Mouse (Mus musculus) forebrain, embryonic 12.5 days (tissue): ENCODE results near the gene Apex1. TPM values are rescaled to one million over a fixed set of nuclear protein-coding genes. Genes with fewer than 3 reads are reported as not detected.
"Not testable (repeated sequence)": the region's sequence is repeated elsewhere in the genome, so short reads cannot be mapped to it uniquely, and the experiment has no call there.

Experiments used
- ATAC-seq: fragments of 200-750 bp; cut with Nextera tagmentation; 2 replicates; pipeline ENCODE4 v1.8.0; 2017; ENCODE audit warnings: moderate TSS enrichment; ENCODE audit not compliant: low FRiP score
- H3K27ac ChIP-seq: fragments of 300-500 bp; sonication (generic); 2 replicates; pipeline ENCODE4 v1.5.1; 2016; ENCODE audit warnings: mild to moderate bottlenecking
- H3K27me3 ChIP-seq: fragments of 300-500 bp; sonication (generic); 2 replicates; pipeline ENCODE4 v1.6.1; 2016; ENCODE audit warnings: mild to moderate bottlenecking
- H3K36me3 ChIP-seq: fragments of 300-500 bp; sonication (generic); replicated peaks from 2 replicates; pipeline ENCODE4 v1.6.1; 2016; ENCODE audit warnings: mild to moderate bottlenecking
- H3K4me1 ChIP-seq: fragments of 300-500 bp; sonication (generic); 2 replicates; pipeline ENCODE4 v1.6.1; 2016
- H3K4me2 ChIP-seq: fragments of 300-500 bp; sonication (generic); 2 replicates; pipeline ENCODE4 v1.6.1; 2016; ENCODE audit warnings: mild to moderate bottlenecking, moderate library complexity
- H3K4me3 ChIP-seq: fragments of 300-500 bp; sonication (generic); replicated peaks from 2 replicates; pipeline ENCODE4 v1.5.1; 2016; ENCODE audit warnings: mild to moderate bottlenecking
- H3K9ac ChIP-seq: fragments of 300-500 bp; sonication (generic); 2 replicates; pipeline ENCODE4 v1.6.1; 2016; ENCODE audit warnings: mild to moderate bottlenecking
- H3K9me3 ChIP-seq: fragments of 300-500 bp; sonication (generic); 2 replicates; pipeline ENCODE4 v1.6.1; 2016
- WGBS: fragments of 180-500 bp; shearing (Covaris S2); methylation state at CpG from one replicate; pipeline ENCODE4 v1.1.7; 2016; 5-methylcytosine and 5-hydroxymethylcytosine counted together
- polyA plus RNA-seq: library from polyadenylated mRNA; unstranded; fragments of >200 nt; fragmentation: Nextera tagmentation; extraction: Ambion mirVana; gene quantifications from 2 replicates; pipeline ENCODE4 v1.2.1, GENCODE M21; 2016

Gene Apex1
- polyA plus RNA-seq, 1 experiment from 2014 or later = 350 TPM

DNA sequence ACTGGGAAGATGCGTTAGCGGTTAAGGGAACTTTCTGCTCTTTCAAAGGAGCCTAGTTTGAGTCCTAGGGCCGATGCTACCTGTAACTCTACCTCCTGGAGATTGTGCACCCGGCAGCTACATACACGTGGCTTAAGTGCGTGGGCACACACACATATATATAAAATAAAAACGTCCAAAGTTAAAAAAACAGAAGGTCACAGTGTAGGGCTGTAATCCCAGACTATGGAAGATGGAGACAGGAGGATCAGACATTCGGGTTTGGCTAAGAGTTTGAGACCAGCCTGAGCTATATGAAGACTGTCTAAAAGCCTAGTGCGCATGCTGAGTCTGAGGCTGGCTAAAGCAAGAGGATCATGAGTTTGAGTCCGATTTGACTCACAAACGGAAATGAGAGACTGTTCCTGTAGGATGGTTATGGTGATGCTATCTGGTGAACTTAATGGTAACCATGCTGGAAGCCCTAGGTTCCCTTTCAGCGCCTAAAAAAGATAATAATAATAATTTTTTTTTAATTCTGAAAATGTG lies 6.8 kb downstream of the Apex1 start:
- H3K9ac ChIP-seq = peak overlapping the region; percentile 66
- ATAC-seq = no peak; the same call in 1 of the 2 replicates
- 14% methylated on average over 12 of the region's 12 CpGs for WGBS

DNA sequence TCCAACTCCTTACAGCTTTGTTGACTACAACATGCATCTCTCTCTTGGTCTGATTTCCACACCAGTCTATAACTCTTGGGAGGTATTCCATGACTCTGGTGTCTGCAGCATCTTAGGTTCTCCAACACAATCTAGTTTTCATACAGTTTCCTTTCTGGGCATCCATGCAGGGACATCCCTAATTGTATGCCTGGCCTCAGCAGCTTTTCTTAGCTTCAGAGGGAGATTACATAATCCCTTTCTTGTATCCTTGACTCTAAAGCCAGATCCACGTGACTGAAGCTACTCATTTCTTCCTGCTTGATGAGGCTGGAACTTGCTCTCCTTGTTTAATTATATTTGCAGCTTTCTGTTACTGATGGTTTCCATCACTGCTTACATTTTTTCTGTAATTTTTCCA lies 11.9 kb downstream of the Apex1 start:
- no peaks in the 10 kb centered on the region for H3K36me3 ChIP-seq
- ATAC-seq = no peak
- no peaks in the 10 kb centered on the region for H3K9me3 ChIP-seq
- peaks cover 4% of the 10 kb centered on the region for H3K4me1 ChIP-seq
- no peak overlapping the region for H3K4me3 ChIP-seq
- H3K27me3 ChIP-seq = 0 out of 2 replicates have a peak, but pooled peaks cover 4% of the 10 kb centered on the region
- no peak overlapping the region for H3K4me2 ChIP-seq
- no peak overlapping the region for H3K27ac ChIP-seq
- 63% methylated on average over 1 of the region's 1 CpGs for WGBS
- no peak overlapping the region for H3K9ac ChIP-seq

More for the DNA sequence above, 6.8 kb downstream of the Apex1 start:
- H3K4me1 ChIP-seq = peaks cover 27% of the 10 kb centered on the region
- H3K27ac ChIP-seq = peak overlapping the region; percentile 93
- peak overlapping the region; percentile 93 for H3K4me3 ChIP-seq
- H3K27me3 ChIP-seq = no peaks in the 10 kb centered on the region
- no peaks in the 10 kb centered on the region for H3K9me3 ChIP-seq
- H3K36me3 ChIP-seq = peaks cover 28% of the 10 kb centered on the region
- H3K4me2 ChIP-seq = peak overlapping the region; percentile 89

DNA sequence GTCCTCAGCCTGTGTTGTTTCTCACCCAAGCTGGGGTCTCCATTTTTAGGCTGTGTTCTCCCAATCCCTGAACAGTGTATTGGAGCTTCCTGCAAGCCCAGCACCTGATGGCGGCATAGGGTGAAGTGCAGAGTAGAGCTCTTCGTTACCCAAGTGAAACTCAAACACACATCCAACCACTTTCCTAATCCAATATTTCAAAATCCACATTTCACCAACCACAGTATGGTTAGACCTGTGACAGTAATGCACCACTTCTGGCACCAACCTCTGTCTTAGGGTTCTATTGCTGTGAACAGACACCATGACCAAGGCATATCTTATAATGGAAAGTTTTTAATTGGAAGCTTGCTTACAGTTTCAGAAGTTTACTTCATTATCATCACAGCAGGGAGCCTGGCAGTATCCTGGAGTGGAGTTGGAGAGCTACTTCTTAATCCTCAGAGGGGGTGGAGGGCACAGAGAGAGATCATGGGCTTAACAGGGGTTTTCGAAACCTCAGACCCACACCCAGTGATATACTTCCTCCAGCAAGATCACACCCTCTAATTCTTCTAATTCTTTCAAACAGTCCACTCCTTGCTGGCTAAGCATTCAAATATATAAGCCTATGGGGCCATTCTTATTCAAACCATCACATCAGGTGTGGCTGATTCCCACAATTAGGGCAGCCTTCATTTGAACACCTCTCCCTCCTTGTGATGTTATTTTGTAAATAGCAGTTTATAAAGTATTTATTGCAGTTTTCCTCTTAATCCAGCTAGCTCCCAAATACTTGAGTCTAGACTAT lies 13.5 kb downstream of the Apex1 start:
- Histone ChIP-seq H3K36me3 (no peaks in the 10 kb centered on the region), H3K4me3 (no peak overlapping the region), H3K9ac (no peak overlapping the region), H3K4me2 (no peak overlapping the region), H3K27me3 (0 out of 2 replicates have a peak, but pooled peaks cover 4% of the 10 kb centered on the region), H3K4me1 (no peaks in the 10 kb centered on the region), H3K27ac (no peak overlapping the region), H3K9me3 (no peaks in the 10 kb centered on the region)
- 86% methylated on average over 3 of the region's 3 CpGs for WGBS
- no peak for ATAC-seq

DNA sequence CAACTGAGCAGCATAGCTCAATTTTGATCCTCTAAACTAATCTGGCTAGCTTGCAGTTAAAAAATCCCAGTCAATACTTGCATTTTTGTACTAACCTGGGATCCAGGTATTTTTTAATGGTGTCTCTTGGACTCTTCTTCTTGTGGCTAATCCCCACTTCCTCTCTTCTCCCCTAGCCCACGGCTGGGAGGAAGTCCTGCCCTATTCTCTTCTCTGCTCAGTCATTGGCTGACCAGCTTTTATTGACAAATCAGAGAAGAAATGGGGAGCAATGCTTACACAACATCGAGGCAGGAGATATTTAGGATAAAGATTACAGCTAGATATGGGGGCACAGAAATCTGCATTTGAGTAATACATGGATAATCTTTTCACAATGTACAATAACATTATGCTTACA lies 14.2 kb downstream of the Apex1 start:
- WGBS = 57% methylated on average over 2 of the region's 2 CpGs
- ATAC-seq = no peak
- H3K4me3 ChIP-seq = no peak overlapping the region

DNA sequence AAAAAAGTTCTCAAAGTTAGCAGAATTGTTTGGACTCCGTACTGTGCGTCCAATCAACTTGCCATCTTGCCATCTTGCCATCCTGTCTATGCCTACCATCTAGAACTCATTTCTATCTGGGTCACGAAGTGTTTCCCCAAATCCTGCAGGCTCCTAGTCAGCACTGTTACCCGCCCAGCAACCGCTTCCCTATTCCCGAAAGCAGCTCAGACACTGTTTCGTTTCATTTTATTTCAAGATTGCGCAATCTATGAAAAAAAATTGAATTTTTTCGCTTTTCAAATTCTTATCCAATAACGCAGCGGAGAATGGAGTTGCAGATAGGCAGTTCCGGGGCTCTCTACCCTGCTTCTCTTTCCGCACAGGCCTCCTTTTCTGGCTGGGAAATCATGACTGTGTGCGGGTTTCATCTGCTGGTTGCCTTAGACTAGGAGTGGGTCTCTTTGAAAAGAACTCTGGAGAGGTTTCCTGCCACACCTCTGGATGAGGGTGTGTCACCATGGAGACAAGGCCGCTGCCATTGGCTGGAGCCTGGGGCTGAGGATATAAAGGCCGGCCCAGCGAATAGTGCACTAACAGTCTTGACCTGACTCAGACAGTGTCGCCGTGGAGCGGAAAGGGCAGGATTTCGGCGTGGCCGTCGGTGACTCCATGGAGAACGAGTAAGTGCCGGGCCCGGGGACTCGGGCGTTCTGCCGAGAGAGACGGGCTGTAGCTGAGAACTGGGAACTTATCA lies 19.3 kb downstream of the Apex1 start, which contains the start of gene Gm49342:
Gm49342 (plus strand) TSS at position 586 of the 736 bp plus-strand sequence.
- peak; percentile 98 for ATAC-seq
- peak within 1 kb of the TSS; percentile 89 for H3K27ac ChIP-seq
- WGBS = 17% methylated on average over 31 of the region's 31 CpGs
- peaks cover 10% of the 10 kb centered on the region for H3K4me1 ChIP-seq
- H3K9ac ChIP-seq = peak within 1 kb of the TSS; percentile 60
- no peaks in the 10 kb centered on the region for H3K9me3 ChIP-seq
- H3K27me3 ChIP-seq = no peaks in the 10 kb centered on the region
- H3K36me3 ChIP-seq = peaks cover 3% of the 10 kb centered on the region; the same call in 1 of the 2 replicates
- peak within 1 kb of the TSS; percentile 60 for H3K4me2 ChIP-seq
- H3K4me3 ChIP-seq = peak within 1 kb of the TSS; percentile 48

More for the DNA sequence above, 14.2 kb downstream of the Apex1 start:
- peaks cover 2% of the 10 kb centered on the region; the same call in 1 of the 2 replicates for H3K4me1 ChIP-seq
- H3K27ac ChIP-seq = no peak overlapping the region
- H3K36me3 ChIP-seq = no peaks in the 10 kb centered on the region
- H3K9me3 ChIP-seq = no peaks in the 10 kb centered on the region
- H3K9ac ChIP-seq = no peak overlapping the region
- H3K4me2 ChIP-seq = no peak overlapping the region
- 0 out of 2 replicates have a peak, but pooled peaks cover 4% of the 10 kb centered on the region for H3K27me3 ChIP-seq

DNA sequence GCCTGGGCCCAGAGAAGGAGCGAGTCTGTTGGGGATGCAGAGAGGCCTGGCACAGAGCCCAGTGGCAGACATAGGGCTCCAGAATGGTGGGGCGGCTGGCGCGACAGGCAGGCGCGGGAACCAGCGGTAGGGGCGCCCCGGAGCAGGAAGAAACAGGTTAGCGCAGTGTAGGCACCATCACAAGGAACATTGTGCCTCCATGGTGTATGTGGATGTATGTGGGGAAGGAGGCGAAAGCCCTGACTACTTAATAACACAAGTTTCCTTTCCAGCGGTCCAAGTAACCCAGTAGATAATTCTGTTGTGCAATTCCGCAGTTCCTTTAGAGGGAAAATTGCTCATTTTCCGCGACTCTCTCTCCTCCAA lies 19.9 kb downstream of the Apex1 start:
- not testable (repeated sequence) for H3K27me3 ChIP-seq, H3K9me3 ChIP-seq, H3K4me1 ChIP-seq, H3K36me3 ChIP-seq
- H3K4me3 ChIP-seq = peak overlapping the region; percentile 48
- H3K27ac ChIP-seq = peak overlapping the region; percentile 89
- peak overlapping the region; percentile 60 for H3K4me2 ChIP-seq
- peak; percentile 97 for ATAC-seq
- H3K9ac ChIP-seq = peak overlapping the region; percentile 60
- 0% methylated on average over 15 of the region's 15 CpGs for WGBS

DNA sequence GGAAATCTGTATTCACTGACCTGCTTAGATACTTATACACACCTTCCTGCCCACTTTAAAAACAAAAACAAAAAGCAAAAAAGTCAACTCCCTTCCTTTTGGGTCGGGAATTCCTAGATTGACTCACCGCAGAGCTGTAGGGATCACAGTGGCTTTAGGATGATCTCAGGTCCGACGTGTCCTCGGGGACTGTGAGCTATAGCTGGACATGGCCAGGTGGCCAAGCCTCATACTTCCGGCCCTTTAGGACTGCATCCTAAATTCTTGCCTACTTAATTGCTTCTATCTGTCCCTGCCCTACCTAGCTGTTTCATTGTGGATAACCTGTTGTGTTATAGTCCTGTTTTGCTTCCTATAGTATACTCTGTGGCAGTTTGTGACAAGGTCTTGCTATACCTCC lies 20.3 kb downstream of the Apex1 start:
- not testable (repeated sequence) for H3K27me3 ChIP-seq, H3K4me1 ChIP-seq, H3K9me3 ChIP-seq, H3K36me3 ChIP-seq
- WGBS = 10% methylated on average over 6 of the region's 6 CpGs
- Histone ChIP-seq H3K9ac (peak overlapping the region; percentile 60), H3K4me3 (peak overlapping the region; percentile 48), H3K4me2 (peak overlapping the region; percentile 60), H3K27ac (peak overlapping the region; percentile 89)
- ATAC-seq = peak; percentile 38; the same call in 1 of the 2 replicates

DNA sequence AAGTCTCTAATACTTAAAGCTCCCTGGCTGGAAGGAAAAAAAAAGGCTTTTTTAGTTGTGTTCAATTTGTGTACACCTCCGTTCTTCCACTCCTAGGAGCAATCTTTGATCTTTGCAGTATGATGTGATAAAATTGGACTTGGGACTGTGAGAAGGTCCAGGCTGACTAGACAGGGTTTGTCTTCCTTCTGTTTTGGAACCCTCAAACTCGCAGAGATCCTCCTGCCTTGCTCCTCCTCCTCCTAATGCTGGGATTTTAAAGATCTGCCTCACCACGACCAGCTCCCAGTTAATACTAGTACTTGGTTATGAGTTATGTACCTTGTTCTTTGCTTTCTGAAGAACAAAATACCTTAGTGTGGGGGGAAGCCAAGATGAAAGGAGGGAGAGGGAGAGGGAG lies 20.8 kb downstream of the Apex1 start:
- H3K4me1 ChIP-seq, H3K27me3 ChIP-seq, ATAC-seq, H3K27ac ChIP-seq, H3K9me3 ChIP-seq, H3K36me3 ChIP-seq: not testable (repeated sequence)
- 35% methylated on average over 3 of the region's 3 CpGs for WGBS
- Histone ChIP-seq H3K4me2 (peak overlapping the region; percentile 60), H3K9ac (peak overlapping the region; percentile 60), H3K4me3 (peak overlapping the region; percentile 48)

DNA sequence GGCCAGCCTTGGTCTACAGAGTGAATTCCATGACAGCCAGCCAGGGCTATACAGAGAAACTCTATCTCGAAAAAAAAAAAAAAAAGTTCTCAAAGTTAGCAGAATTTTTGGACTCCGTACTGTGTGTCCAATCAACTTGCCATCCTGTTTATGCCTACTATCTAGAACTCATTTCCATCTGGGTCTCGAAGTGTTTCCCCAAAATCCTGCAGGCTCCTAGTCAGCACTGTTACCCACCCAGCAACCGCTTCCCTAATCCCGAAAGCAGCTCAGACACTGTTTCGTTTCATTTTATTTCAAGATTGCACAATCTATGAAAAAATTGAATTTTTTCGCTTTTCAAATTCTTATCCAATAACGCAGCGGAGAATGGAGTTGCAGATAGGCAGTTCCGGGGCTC lies 30.7 kb downstream of the Apex1 start:
- no peak overlapping the region for H3K27ac ChIP-seq
- H3K27me3 ChIP-seq = no peaks in the 10 kb centered on the region
- WGBS = 89% methylated on average over 10 of the region's 10 CpGs
- H3K4me3 ChIP-seq = no peak overlapping the region
- no peak for ATAC-seq
- peaks cover 9% of the 10 kb centered on the region for H3K36me3 ChIP-seq
- no peak overlapping the region for H3K4me2 ChIP-seq
- 0 out of 2 replicates have a peak, but pooled peaks cover 3% of the 10 kb centered on the region for H3K4me1 ChIP-seq
- H3K9ac ChIP-seq = no peak overlapping the region
- H3K9me3 ChIP-seq = no peaks in the 10 kb centered on the region

DNA sequence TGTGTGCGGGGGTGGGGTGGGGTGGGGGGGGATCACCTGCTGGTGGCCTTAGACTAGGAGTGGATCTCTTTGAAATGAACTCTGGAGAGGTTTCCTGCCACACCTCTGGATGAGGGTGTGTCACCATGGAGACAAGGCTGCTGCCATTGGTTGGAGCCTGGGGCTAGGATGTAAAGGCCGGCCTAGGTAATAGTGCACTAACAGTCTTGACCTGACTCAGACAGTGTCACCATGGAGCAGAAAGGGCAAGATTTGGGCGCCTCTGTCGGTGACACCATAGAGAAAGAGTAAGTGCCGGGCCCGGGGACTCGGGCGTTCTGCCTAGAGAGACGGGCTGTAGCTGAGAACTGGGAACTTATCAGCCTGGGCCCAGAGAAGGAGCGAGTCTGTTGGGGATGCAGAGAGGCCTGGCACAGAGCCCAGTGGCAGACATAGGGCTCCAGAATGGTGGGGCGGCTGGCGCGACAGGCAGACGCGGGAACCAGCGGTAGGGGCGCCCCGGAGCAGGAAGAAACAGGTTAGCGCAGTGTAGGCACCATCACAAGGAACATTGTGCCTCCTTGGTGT lies 31.3 kb downstream of the Apex1 start, which contains the start of gene Pnp2:
Pnp2 (plus strand) TSS at position 51 of the 567 bp plus-strand sequence.
- not testable (repeated sequence) for H3K27ac ChIP-seq, H3K27me3 ChIP-seq, H3K9me3 ChIP-seq, H3K4me1 ChIP-seq, H3K36me3 ChIP-seq, H3K9ac ChIP-seq
- 5% methylated on average over 19 of the region's 19 CpGs for WGBS
- Histone ChIP-seq H3K4me3 (0 out of 2 replicates have a peak within 1 kb of the TSS, but pooled peaks have one; percentile 3), H3K4me2 (peak within 1 kb of the TSS; percentile 35)
- peak; percentile 89 for ATAC-seq

DNA sequence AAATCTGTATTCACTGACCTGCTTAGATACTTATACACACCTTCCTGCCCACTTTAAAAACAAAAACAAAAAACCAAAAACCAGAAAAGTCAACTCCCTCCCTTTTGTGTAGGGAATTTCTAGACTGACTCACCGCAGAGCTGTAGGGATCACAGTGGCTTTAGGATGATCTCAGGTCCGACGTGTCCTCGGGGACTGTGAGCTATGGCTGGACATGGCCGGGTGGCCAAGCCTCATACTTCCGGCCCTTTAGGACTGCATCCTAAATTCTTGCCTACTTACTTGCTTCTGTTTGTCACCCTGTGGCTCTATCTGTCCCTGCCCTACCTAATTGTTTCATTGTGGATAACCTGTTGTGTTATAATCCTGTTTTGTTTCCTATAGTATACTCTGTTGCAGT lies 32.0 kb downstream of the Apex1 start:
- not testable (repeated sequence) for H3K9me3 ChIP-seq

DNA sequence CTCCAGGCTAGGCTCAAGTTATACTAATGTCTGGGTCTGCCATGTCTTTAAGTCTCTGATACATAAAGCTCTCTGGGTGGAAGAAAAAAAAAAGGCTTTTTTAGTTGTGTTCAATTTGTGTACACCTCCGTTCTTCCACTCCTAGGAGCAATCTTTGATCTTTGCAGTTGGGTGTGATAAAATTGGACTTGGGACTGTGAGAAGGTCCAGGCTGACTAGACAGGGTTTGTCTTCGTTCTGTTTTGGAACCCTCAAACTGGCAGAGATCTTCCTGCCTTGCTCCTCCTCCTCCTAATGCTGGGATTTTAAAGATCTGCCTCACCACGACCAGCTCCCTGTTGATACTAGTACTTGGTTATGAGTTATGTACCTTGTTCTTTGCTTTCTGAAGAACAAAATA lies 32.4 kb downstream of the Apex1 start:
- not testable (repeated sequence) for ATAC-seq, H3K9me3 ChIP-seq, H3K9ac ChIP-seq, H3K4me3 ChIP-seq, H3K27ac ChIP-seq, H3K36me3 ChIP-seq, H3K4me1 ChIP-seq, H3K27me3 ChIP-seq, H3K4me2 ChIP-seq
- 76% methylated on average over 3 of the region's 3 CpGs for WGBS

More for the DNA sequence above, 32.0 kb downstream of the Apex1 start:
- H3K4me1 ChIP-seq, H3K27ac ChIP-seq, H3K36me3 ChIP-seq, H3K4me3 ChIP-seq, H3K27me3 ChIP-seq, ATAC-seq, H3K9ac ChIP-seq: not testable (repeated sequence)
- peak overlapping the region; percentile 35; the same call in 1 of the 2 replicates for H3K4me2 ChIP-seq
- 82% methylated on average over 6 of the region's 6 CpGs for WGBS
